Mouse (Mus musculus): ENCODE results near the gene Ascc3.

- TF ChIP-seq CTCF (IDR thresholded peaks at IDR 0.05; ENCODE audit: insufficient read depth, low read depth, low read length) (no peak), POLR2A (IDR thresholded peaks at IDR 0.05; ENCODE audit: insufficient read depth, low read depth, low read length) (no peak)
Measured at GRCm38 (mm10) chr10:50802380-50802779, 209.9 kb downstream of the Ascc3 start.
